Mouse (Mus musculus) inflammation-experienced regulatory T-cells, adult 6 months (primary cell): ENCODE results near the gene Tma7. TPM values are rescaled to one million over a fixed set of nuclear protein-coding genes. Genes with fewer than 3 reads are reported as not detected.

Source experiments
- ATAC-seq: one replicate; pipeline ENCODE4 v1.8.0; 2017
- polyA plus RNA-seq, 3 experiments: library from polyadenylated mRNA; unstranded; fragments of 100-300 nt; shearing (Covaris generic); gene quantifications; one replicate each; pipeline ENCODE4 v1.2.1; 2017

Gene Tma7
- polyA plus RNA-seq, 3 experiments from 2014 or later: 763 to 998 (median 907) TPM

- ATAC-seq: no peak
Measured at GRCm38 (mm10) chr9:109060184-109060897, 22.0 kb downstream of the Tma7 start.

- ATAC-seq: peak; percentile 55
Measured at GRCm38 (mm10) chr9:109059136-109059903, 23.1 kb downstream of the Tma7 start, which contains the start of gene Trex1. Gene Trex1, minus strand, starts transcription at chr9:109059734.

- ATAC-seq: no peak
Measured at GRCm38 (mm10) chr9:109058006-109058765, 24.2 kb downstream of the Tma7 start.

GRCm38 (mm10) chr9:109057543-109057942, 24.8 kb downstream of the Tma7 start:
- no peak for ATAC-seq

- ATAC-seq: no peak
Measured at GRCm38 (mm10) chr9:109056916-109057315, 25.5 kb downstream of the Tma7 start.

GRCm38 (mm10) chr9:109056081-109056690, 26.2 kb downstream of the Tma7 start:
- no peak for ATAC-seq

GRCm38 (mm10) chr9:109055271-109056030, 26.9 kb downstream of the Tma7 start:
- no peak for ATAC-seq

GRCm38 (mm10) chr9:109054712-109055111, 27.7 kb downstream of the Tma7 start:
- peak; percentile 42 for ATAC-seq

- no peak for ATAC-seq
Measured at GRCm38 (mm10) chr9:109053851-109054250, 28.5 kb downstream of the Tma7 start.

- no peak for ATAC-seq
Measured at GRCm38 (mm10) chr9:109053366-109053765, 29.0 kb downstream of the Tma7 start.

- peak; percentile 26 for ATAC-seq
Measured at GRCm38 (mm10) chr9:109052490-109053260, 29.7 kb downstream of the Tma7 start.

- ATAC-seq: peak; percentile 35
Measured at GRCm38 (mm10) chr9:109051651-109052489, 30.5 kb downstream of the Tma7 start.

GRCm38 (mm10) chr9:109051011-109051501, 31.3 kb downstream of the Tma7 start:
- peak; percentile 51 for ATAC-seq

- ATAC-seq: no peak
Measured at GRCm38 (mm10) chr9:109050674-109050997, 31.8 kb downstream of the Tma7 start.

GRCm38 (mm10) chr9:109049996-109050673, 32.3 kb downstream of the Tma7 start:
- ATAC-seq: no peak

GRCm38 (mm10) chr9:109049316-109049715, 33.1 kb downstream of the Tma7 start:
- ATAC-seq: no peak

GRCm38 (mm10) chr9:109046306-109046705, 36.1 kb downstream of the Tma7 start:
- peak; percentile 49 for ATAC-seq

- ATAC-seq: no peak
Measured at GRCm38 (mm10) chr9:109041351-109041750, 41.0 kb downstream of the Tma7 start.

GRCm38 (mm10) chr9:109040906-109041305, 41.5 kb downstream of the Tma7 start:
- no peak for ATAC-seq
